Mouse (Mus musculus): ENCODE data around the gene Gm3373.
"Not testable (repeated sequence)": the region's sequence is repeated elsewhere in the genome, so short reads cannot be mapped to it uniquely, and the experiment has no call there.

The Gm3373 gene

GRCm38 (mm10) chr14:5741477-5741876 lies at the start of gene Gm3373:
Gene Gm3373, minus strand, starts transcription at chr14:5741577.
- not testable (repeated sequence) for DNase-seq (ENCODE audit: low spot score)

GRCm38 (mm10) chr14:5687357-5687756 lies 54.0 kb downstream of the Gm3373 start, which contains the start of gene Gm9603:
Gene Gm9603, minus strand, starts transcription at chr14:5687457.
- DNase-seq (ENCODE audit: low spot score), result not testable (repeated sequence)

Data from retina, embryonic 14.5 days (tissue).